28 mouse cellular contexts compared by ENCODE assay signal in the genomic region with DNA sequence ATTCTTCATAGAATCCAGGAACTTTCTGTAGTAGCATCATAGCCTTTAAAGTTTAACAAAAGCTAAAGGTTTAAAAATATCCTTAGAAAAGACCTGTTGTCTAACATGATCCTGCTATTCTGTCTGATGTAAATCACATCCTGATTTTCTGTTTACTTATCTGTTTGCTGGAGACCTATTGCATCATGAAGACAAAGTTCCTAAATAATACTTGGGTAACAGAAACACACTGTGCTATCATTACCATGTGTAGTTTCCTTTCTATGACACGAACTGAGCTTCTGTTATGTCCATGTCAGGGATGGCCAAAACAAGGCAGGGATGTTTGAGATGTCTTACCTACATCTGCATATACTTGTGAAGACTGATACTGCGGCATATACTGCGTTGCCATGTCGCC.
"Had no signal": no experiment of that assay in that cellular context is flagged by ENCODE, and none has a peak within 500 bp of the region (broad histone marks: within the 10 kb centered on the region; RNA-seq: fewer than 3 reads in every experiment).

No protein-coding gene starts in this region.

- H3K4me3 ChIP-seq: embryonic facial prominence, embryonic 10.5 days; embryonic facial prominence, embryonic 12.5 days; embryonic facial prominence, embryonic 13.5 days; embryonic facial prominence, embryonic 15.5 days; erythroblast, embryonic 14.5 days; forebrain, embryonic 10.5 days; forebrain, embryonic 12.5 days; forebrain, embryonic 13.5 days; forebrain, embryonic 15.5 days; gastrocnemius, adult 2 months had no signal

- H3K9me3 ChIP-seq: embryonic facial prominence, embryonic 10.5 days; embryonic facial prominence, embryonic 12.5 days; embryonic facial prominence, embryonic 13.5 days; embryonic facial prominence, embryonic 15.5 days; forebrain, embryonic 10.5 days; forebrain, embryonic 12.5 days; forebrain, embryonic 13.5 days; forebrain, embryonic 15.5 days had no signal

- H3K4me2 ChIP-seq: embryonic facial prominence, embryonic 12.5 days; embryonic facial prominence, embryonic 13.5 days; embryonic facial prominence, embryonic 15.5 days; forebrain, embryonic 12.5 days; forebrain, embryonic 13.5 days; forebrain, embryonic 15.5 days had no signal

- H3K27ac ChIP-seq: embryonic facial prominence, embryonic 10.5 days; embryonic facial prominence, embryonic 12.5 days; embryonic facial prominence, embryonic 13.5 days; embryonic facial prominence, embryonic 15.5 days; forebrain, embryonic 10.5 days; forebrain, embryonic 12.5 days; forebrain, embryonic 13.5 days; forebrain, embryonic 15.5 days; gastrocnemius, adult 2 months had no signal

- ATAC-seq: forebrain, embryonic 13.5 days; forebrain, embryonic 14.5 days; forebrain, embryonic 15.5 days; forebrain, embryonic 16.5 days; forebrain, postnatal 0 days had no signal

- H3K9ac ChIP-seq: embryonic facial prominence, embryonic 12.5 days; embryonic facial prominence, embryonic 13.5 days; embryonic facial prominence, embryonic 15.5 days; forebrain, embryonic 12.5 days; forebrain, embryonic 13.5 days; forebrain, embryonic 15.5 days; forebrain, postnatal 0 days had no signal

- H3K4me1 ChIP-seq: embryonic facial prominence, embryonic 10.5 days; embryonic facial prominence, embryonic 12.5 days; embryonic facial prominence, embryonic 13.5 days; embryonic facial prominence, embryonic 15.5 days; forebrain, embryonic 10.5 days; forebrain, embryonic 12.5 days; forebrain, embryonic 13.5 days; forebrain, embryonic 15.5 days had no signal

- H3K27me3 ChIP-seq: embryonic facial prominence, embryonic 12.5 days; embryonic facial prominence, embryonic 13.5 days; embryonic facial prominence, embryonic 15.5 days; forebrain, embryonic 12.5 days; forebrain, embryonic 13.5 days; forebrain, embryonic 15.5 days had no signal

- DNase-seq: cerebellum, adult 2 months; cerebellum, adult 8-10 months; cerebellum, adult 9-10 months; cerebellum, adult 9-11 months; cerebellum, postnatal 10 days; cerebellum, postnatal 14 days; cerebellum, postnatal 25 days; cerebellum, postnatal 36 days; embryo, embryonic 11 days; forebrain, postnatal 0 days; gastrocnemius, adult 2 months; gastrocnemius, postnatal 10 days; gastrocnemius, postnatal 14 days; gastrocnemius, postnatal 25 days; gastrocnemius, postnatal 36 days; heart, adult 11 months; heart, adult 18-20 months had no signal
